In the genomic region with DNA sequence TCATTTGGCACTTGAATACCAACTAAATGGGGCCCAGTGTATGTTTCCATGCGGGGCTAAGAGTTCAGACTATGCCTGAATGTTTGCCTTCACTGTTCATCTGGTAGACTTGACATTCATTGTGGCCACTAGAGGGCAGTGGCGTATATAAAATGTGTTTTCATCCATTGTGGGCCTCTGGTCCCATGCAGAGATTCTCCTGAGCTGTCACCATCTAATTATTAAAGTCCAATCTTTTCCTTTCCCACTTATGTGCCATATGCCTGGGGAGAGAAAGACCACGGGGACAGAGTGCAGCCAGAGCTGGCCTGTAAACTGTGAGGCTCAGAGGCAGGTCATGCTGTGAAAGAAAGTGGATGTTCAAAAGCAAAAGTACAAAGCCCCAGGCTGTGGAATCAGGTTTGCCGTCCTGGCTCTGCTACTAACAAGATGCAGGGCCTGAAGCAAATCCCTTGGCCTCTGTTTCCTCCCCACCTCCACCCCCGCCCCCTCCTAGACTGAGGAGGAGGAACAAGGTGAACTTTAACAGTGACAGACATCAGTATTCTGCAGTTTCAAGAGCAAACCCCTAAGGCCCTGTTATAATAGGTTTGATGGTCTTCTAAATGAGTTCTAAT, we compare ENCODE assay signal across 8 mouse cellular contexts.
DNase-seq lines count a peak whose midpoint lies in the region; ATAC-seq and TF ChIP-seq lines count a peak whose summit lies in the region.

No protein-coding gene starts in this region.

- H3K36me3 ChIP-seq in intestine, embryonic 14.5 days (ENCODE audit: control insufficient read depth, insufficient read depth, low read length), result no peaks in the 10 kb centered on the region
- no peaks in the 10 kb centered on the region for H3K36me3 ChIP-seq in intestine, embryonic 16.5 days (ENCODE audit: control insufficient read depth, insufficient read depth, low read length)
- no peaks in the 10 kb centered on the region for H3K36me3 ChIP-seq in hindbrain, embryonic 16.5 days (ENCODE audit: control insufficient read depth, insufficient read depth, low read length)
- no peaks in the 10 kb centered on the region for H3K36me3 ChIP-seq in midbrain, embryonic 11.5 days (ENCODE audit: control insufficient read depth, insufficient read depth, low read length)

- H3K4me1 ChIP-seq in intestine, embryonic 14.5 days (replicated peaks; ENCODE audit: control insufficient read depth, insufficient read depth, low read length), result peaks cover 20% of the 10 kb centered on the region; the same call in 1 of the 2 replicates
- peaks cover 15% of the 10 kb centered on the region; the same call in 1 of the 2 replicates for H3K4me1 ChIP-seq in intestine, embryonic 16.5 days (ENCODE audit: control insufficient read depth, insufficient read depth, low read length)
- H3K4me1 ChIP-seq in cerebellum, adult 2 months (ENCODE audit: control insufficient read depth, insufficient read depth, low read length), result no peaks in the 10 kb centered on the region
- H3K4me1 ChIP-seq in hindbrain, embryonic 16.5 days (ENCODE audit: control insufficient read depth, insufficient read depth, low read depth, low read length), result 0 out of 2 replicates have a peak, but pooled peaks cover 3% of the 10 kb centered on the region
- H3K4me1 ChIP-seq in midbrain, embryonic 11.5 days (ENCODE audit: control insufficient read depth, insufficient read depth, low read length), result peaks cover 3% of the 10 kb centered on the region; the same call in 1 of the 2 replicates

- no peak for TF ChIP-seq POLR2A in cerebellum, adult 2 months (IDR thresholded peaks at IDR 0.05; ENCODE audit: borderline replicate concordance, insufficient read depth, low read length)

- H3K4me2 ChIP-seq in intestine, embryonic 14.5 days (ENCODE audit: low read length), result no peak overlapping the region
- no peak overlapping the region for H3K4me2 ChIP-seq in intestine, embryonic 16.5 days (ENCODE audit: low read depth, low read length)
- H3K4me2 ChIP-seq in hindbrain, embryonic 16.5 days (ENCODE audit: low read length), result no peak overlapping the region
- no peak overlapping the region for H3K4me2 ChIP-seq in midbrain, embryonic 11.5 days

- H3K4me3 ChIP-seq in intestine, embryonic 14.5 days (ENCODE audit: low read depth, low read length), result no peak overlapping the region
- H3K4me3 ChIP-seq in intestine, embryonic 16.5 days (ENCODE audit: low read length), result no peak overlapping the region
- H3K4me3 ChIP-seq in cerebellum, adult 2 months (replicated peaks; ENCODE audit: insufficient read depth, low read depth, low read length), result no peak overlapping the region
- H3K4me3 ChIP-seq in hindbrain, embryonic 16.5 days (ENCODE audit: low read length), result no peak overlapping the region
- H3K4me3 ChIP-seq in midbrain, embryonic 11.5 days (ENCODE audit: low read depth, low read length), result no peak overlapping the region

- ATAC-seq in intestine, embryonic 14.5 days (replicated peaks; ENCODE audit: low FRiP score, low TSS enrichment, low read depth), result no peak
- ATAC-seq in intestine, embryonic 16.5 days, result no peak
- peak; percentile 54 for ATAC-seq in frontal cortex, adult (ENCODE audit: low TSS enrichment)
- ATAC-seq in hindbrain, embryonic 16.5 days, result peak; percentile 64
- peak; percentile 52 for ATAC-seq in midbrain, embryonic 11.5 days (ENCODE audit: low FRiP score)

- H3K9me3 ChIP-seq in intestine, embryonic 14.5 days (ENCODE audit: control insufficient read depth, low read length), result no peaks in the 10 kb centered on the region
- no peaks in the 10 kb centered on the region for H3K9me3 ChIP-seq in intestine, embryonic 16.5 days (ENCODE audit: control insufficient read depth, low read length)
- H3K9me3 ChIP-seq in hindbrain, embryonic 16.5 days (ENCODE audit: control insufficient read depth, low read length), result no peaks in the 10 kb centered on the region
- no peaks in the 10 kb centered on the region for H3K9me3 ChIP-seq in midbrain, embryonic 11.5 days (ENCODE audit: control insufficient read depth, low read length)

- no peak overlapping the region for H3K27ac ChIP-seq in intestine, embryonic 14.5 days (ENCODE audit: low read depth)
- no peak overlapping the region for H3K27ac ChIP-seq in intestine, embryonic 16.5 days (ENCODE audit: low read length)
- no peak overlapping the region for H3K27ac ChIP-seq in cerebellum, adult 2 months (ENCODE audit: insufficient read depth, low read length)
- peak overlapping the region; percentile 36; the same call in 1 of the 2 replicates for H3K27ac ChIP-seq in hindbrain, embryonic 16.5 days (ENCODE audit: low read depth, low read length)
- no peak overlapping the region for H3K27ac ChIP-seq in midbrain, embryonic 11.5 days (ENCODE audit: low read depth, low read length)

- DNase-seq in intestine, embryonic 14.5 days (ENCODE audit: low spot score), result peak; percentile 85
- peak; percentile 77 for DNase-seq in cerebellum, adult 2 months
- peak; percentile 85 to 92 for DNase-seq in left cerebral cortex, adult 18-20 months (ENCODE audit: low spot score in 2 of 2)
- DNase-seq in midbrain, embryonic 11.5 days (ENCODE audit: low spot score, missing footprints), result peak; percentile 98
- peak; percentile 49 for DNase-seq in skeletal muscle tissue, adult 2 months (ENCODE audit: low read depth, low spot score)

- WGBS in intestine, embryonic 14.5 days, result 23% methylated on average over 5 of the region's 5 CpGs
- 21% methylated on average over 5 of the region's 5 CpGs for WGBS in intestine, embryonic 16.5 days
- 19% methylated on average over 5 of the region's 5 CpGs for WGBS in cerebellum, adult 2 months
- 10% methylated on average over 5 of the region's 5 CpGs for WGBS in hindbrain, embryonic 16.5 days
- WGBS in midbrain, embryonic 11.5 days, result 10% methylated on average over 5 of the region's 5 CpGs

- H3K9ac ChIP-seq in intestine, embryonic 14.5 days (ENCODE audit: low read length), result no peak overlapping the region
- H3K9ac ChIP-seq in intestine, embryonic 16.5 days (ENCODE audit: low read depth, low read length), result no peak overlapping the region
- H3K9ac ChIP-seq in hindbrain, embryonic 16.5 days (ENCODE audit: low read depth, low read length), result 0 out of 2 replicates have a peak overlapping the region, but pooled peaks have one; percentile 11
- H3K9ac ChIP-seq in midbrain, embryonic 11.5 days (ENCODE audit: low read length), result no peak overlapping the region

- H3K27me3 ChIP-seq in intestine, embryonic 14.5 days (replicated peaks; ENCODE audit: control insufficient read depth, insufficient read depth, low read length), result no peaks in the 10 kb centered on the region
- no peaks in the 10 kb centered on the region for H3K27me3 ChIP-seq in intestine, embryonic 16.5 days (replicated peaks; ENCODE audit: control insufficient read depth, insufficient read depth, low read length)
- no peaks in the 10 kb centered on the region for H3K27me3 ChIP-seq in cerebellum, adult 2 months (ENCODE audit: control insufficient read depth, insufficient read depth, low read length)
- H3K27me3 ChIP-seq in hindbrain, embryonic 16.5 days (replicated peaks; ENCODE audit: control insufficient read depth, insufficient read depth, low read length), result no peaks in the 10 kb centered on the region
- no peaks in the 10 kb centered on the region for H3K27me3 ChIP-seq in midbrain, embryonic 11.5 days (ENCODE audit: control insufficient read depth, insufficient read depth, low read length)

- TF ChIP-seq CTCF in cerebellum, adult 2 months (IDR thresholded peaks at IDR 0.05; ENCODE audit: borderline replicate concordance, insufficient read depth, low read depth, low read length), result peak; percentile 67

Comparison
In these comparisons a context has a peak if more than half of its experiments do, and no peak if none do; other contexts are left out.
1. ATAC-seq: peak in frontal cortex, adult (single experiment), hindbrain, embryonic 16.5 days (single experiment) and midbrain, embryonic 11.5 days (single experiment); none in intestine, embryonic 14.5 days (single experiment) and intestine, embryonic 16.5 days (single experiment).
2. Peak in every context shown above with its lines, with median percentiles within 50 percentile points of each other: DNase-seq.